Mouse (Mus musculus) ES-Bruce4 (cell line): ENCODE data around the gene Pex13.

Experiments used
- CTCF ChIP-seq: IDR thresholded peaks from one replicate; pipeline ENCODE4 v1.8.1; 2011; ENCODE audit warnings: low read depth, low read length
- EP300 ChIP-seq: IDR thresholded peaks from 2 replicates; pipeline ENCODE4 v1.6.1; 2011; ENCODE audit warnings: low read depth, low read length; ENCODE audit not compliant: insufficient read depth
- POLR2A ChIP-seq: IDR thresholded peaks from one replicate; pipeline ENCODE4 v1.8.1; 2011; ENCODE audit warnings: low read length; ENCODE audit not compliant: insufficient read depth

GRCm38 (mm10) chr11:23664232-23664631 lies 1.5 kb downstream of the Pex13 start:
- no peak for TF ChIP-seq CTCF
- no peak for TF ChIP-seq POLR2A
- TF ChIP-seq EP300: no peak
